Mouse (Mus musculus): ENCODE results near the gene Nlk.

DNA sequence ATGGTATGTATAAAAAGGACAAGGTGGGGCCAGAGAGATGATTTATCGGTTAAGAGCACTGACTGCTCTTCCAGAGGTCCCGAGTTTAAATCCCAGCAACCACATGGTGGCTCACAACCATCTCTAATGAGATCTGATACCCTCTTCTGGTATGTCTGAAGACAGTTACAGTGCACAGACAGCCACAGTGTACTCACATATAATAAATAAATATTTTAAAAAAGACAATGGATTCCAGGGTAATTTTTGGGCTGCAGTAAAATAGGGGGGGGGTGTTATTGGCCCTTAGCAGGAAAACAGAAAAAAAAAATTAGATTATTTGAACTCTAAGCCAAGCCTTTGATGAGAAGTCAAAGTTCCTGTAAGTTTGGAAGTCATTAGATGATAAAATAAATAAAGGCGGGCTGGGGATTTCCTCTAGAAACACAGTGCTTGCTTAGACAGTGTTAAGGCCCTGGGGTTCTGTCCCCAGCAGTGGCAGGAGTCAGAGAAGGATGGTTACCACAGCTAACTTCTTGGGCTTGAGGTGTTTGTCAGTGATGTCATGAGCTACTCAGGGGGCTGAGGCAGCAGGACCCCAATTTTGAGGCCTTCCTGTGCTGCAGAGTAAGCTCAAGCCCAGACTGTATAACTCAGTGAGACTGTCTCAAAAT lies 98.3 kb downstream of the Nlk start:
- no peak for TF ChIP-seq CTCF (IDR thresholded peaks at IDR 0.05; ENCODE audit: control insufficient read depth, insufficient read depth, low read length)
- TF ChIP-seq POLR2A (IDR thresholded peaks at IDR 0.05; ENCODE audit: borderline replicate concordance, control insufficient read depth, low read depth, low read length), result no peak

Data from bone marrow, adult 2 months (tissue).